Mouse (Mus musculus): ENCODE measurements at regions not wholly inside any gene's neighbourhood (a gene's known extent, or its start where the extent isn't known, plus 50 kb on each side); places are given as distances from the start of the nearest gene placed in this dataset.
"Not testable (repeated sequence)": the region's sequence is repeated elsewhere in the genome, so short reads cannot be mapped to it uniquely, and the experiment has no call there.

- no peak for DNase-seq
These were observed 152.3 kb upstream of the Zfp637 start for GRCm38 (mm10) chr6:117688664-117689178.

DNA sequence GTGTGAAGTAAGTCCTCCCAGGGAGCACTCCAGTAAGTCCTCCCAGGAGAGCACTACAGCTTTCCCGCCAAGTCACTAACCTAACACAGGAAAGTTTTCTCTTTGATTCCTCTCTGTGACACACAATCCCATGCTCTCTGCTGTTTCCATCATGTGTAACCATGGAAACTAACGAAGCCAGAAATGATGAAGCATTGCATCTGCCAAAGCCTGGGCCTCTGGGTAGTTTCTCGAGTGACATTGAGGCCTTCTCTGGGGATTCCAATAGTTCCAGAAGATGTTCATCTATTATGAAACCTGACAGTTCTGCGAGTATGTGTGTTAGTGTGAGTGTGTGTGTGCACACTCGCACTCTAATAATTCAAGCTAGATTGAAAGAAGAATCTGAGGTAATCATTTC, 140.7 kb upstream of the Zfp637 start:
- DNase-seq, result no peak

DNA sequence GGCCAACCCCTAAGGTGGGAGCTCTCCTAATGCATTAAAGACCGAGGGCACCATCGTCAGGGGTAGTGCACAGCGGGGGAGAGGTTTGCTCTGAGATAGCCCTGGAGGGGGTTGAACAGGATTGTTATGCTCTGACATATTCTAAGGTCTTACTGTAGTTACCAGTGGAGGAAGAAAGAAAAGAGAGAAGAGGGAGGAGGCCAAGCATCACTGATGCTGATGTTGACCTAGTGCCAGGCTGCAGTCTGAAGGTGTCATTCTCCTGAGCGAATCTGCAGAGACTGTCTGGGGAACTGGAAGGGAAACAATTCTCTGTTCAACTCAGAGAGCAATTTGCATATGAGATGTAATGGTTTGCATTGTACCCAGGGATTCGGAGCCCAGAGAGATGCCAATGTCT, 139.4 kb upstream of the Zfp637 start:
- no peak for DNase-seq

DNA sequence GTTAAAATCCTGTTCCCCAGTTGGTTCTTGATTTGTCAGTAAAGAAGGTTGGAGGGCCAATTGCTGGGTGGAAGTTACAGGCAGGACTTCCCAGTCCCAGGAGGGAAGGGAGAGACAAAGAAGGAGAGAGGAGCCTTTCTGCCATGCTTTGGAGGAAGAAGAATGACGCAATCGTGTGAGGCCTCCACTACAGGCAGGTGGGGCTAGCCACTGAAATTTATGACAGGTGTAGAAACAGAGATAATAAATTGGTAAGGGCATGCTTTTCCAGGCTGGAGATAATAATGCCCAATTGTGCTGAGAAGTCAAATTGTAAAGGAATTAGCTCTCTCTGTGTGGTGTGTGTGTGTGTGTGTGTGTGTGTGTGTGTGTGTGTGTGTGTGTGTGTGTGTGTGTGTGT, 135.0 kb upstream of the Zfp637 start:
- DNase-seq, result no peak

GRCm38 (mm10) chr6:117709212-117709611, 131.8 kb upstream of the Zfp637 start:
- DNase-seq, result no peak

DNA sequence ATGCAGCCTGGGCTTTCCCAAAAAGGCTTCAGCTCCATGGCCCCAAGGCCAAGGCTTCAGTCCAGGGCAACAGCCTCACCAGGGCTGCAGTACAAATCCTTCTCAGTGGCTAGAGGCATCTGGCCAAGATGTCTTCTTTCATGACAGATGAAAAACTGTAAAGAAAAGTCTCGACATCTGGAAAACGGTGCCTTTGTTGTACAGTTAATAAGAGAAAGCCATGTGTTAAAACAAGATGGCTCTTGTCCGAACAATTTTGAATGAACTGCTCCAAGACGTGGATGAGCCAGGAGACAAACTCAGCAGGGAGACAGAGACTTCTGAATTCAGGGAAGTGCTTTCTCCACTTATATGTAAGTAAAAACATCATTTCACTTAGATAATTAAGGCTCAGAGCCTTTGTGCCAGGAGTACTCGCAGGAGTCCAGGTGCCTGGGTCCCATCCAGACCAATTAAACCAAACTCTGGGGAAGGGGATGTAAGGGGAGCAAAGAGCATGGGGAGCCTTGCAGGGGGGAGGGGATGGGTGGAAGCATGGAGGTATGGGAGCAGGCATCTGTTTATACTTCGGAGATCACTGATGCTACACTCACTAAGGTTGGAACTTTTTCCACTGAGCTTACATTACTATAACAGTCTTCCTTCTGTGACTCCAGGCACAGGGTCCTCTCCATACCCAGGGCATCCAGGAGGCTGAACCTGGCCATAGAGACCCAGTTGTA, 125.8 kb upstream of the Zfp637 start:
- no peak for DNase-seq

DNA sequence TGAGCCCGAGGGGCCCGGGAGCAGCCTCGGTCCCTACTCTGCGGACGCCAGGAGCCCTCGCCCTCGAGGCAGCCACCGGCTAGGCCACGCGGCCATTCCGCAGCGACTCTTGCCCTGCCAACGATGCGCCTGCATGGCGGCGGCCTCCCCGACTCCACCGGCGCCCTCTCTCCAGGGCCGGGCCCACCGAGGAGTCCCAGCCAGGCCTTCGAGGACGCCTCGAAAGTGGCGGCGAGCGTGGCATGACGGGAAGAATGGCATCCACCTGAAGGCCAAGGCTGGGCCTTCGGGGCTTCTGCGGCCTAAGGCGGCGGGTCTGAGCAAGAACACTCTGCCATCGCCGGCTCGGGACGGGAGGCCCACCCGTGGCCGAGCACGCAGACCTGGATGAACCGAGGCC, 124.6 kb upstream of the Zfp637 start:
- DNase-seq, result not testable (repeated sequence)

- DNase-seq, result not testable (repeated sequence)
These were observed 88.6 kb upstream of the Zfp637 start for GRCm38 (mm10) chr6:117752338-117752737.

GRCm38 (mm10) chr6:117755682-117756081, 85.3 kb upstream of the Zfp637 start:
- DNase-seq, result not testable (repeated sequence)

DNA sequence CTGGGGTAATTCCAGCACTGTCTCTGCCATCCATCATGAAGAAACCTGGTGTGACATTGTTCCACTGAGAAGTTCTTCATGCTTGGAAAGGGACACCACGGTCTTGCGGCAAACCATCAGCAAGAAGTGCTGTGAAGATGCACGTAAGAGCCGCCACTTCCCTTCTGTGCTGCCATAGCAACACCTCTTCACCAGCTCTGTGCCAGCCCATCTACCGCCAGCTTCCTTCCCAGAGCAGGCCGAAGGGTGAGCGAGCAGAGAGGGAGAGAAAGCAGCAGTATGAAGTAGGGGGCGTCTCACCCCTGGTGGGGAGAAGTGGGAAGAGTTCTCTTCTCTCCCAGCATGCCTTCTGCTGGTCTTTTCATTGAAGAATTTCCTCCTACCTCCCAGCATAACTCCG, 84.8 kb upstream of the Zfp637 start:
- DNase-seq, result no peak

GRCm38 (mm10) chr6:117758516-117758915, 82.5 kb upstream of the Zfp637 start:
- DNase-seq, result not testable (repeated sequence)

- no peak for DNase-seq
These were observed 69.5 kb upstream of the Zfp637 start for GRCm38 (mm10) chr6:117771506-117771905.

GRCm38 (mm10) chr6:117772396-117772795, 68.6 kb upstream of the Zfp637 start:
- no peak for DNase-seq

GRCm38 (mm10) chr6:117775304-117776050, 65.5 kb upstream of the Zfp637 start:
- DNase-seq, result no peak

DNA sequence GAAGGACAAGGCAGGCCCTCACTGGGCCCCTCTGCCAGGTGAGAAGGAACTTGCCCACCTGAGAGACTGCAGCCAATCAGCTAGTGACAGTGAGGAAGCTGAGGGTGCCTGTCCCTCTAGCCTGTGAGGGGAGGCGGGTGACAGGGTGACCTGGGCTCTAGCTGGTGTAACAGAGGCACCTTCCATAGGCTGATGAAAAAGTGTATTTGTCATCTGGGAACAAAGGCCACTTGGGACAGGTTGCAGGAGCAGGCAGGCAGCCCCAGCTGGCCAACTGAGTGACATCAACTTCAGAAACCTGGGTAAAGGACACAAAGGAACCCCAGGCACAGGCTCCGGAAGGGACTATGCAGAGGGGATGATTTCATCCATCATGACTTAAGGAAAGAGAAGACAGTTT, 63.0 kb upstream of the Zfp637 start:
- DNase-seq, result no peak

DNA sequence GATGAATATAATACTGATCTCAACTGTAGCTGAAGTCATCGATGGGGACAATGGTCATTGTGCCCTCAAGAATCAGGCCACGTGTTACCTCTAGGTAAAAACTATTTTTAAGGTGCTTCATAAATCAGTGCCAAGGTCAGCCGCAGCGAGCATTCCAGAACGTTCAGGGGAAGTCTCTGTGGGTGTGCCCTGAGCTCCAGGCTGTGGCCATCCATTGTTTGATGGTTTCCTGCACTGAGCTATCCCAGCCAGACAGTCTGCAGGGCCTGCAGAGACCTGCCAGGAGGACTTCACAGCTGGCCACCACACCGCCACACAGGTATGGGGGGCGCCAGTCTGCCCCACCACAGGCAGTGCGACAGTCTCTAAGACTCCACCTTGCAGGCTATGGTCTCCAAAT, 62.5 kb upstream of the Zfp637 start:
- no peak for DNase-seq

DNA sequence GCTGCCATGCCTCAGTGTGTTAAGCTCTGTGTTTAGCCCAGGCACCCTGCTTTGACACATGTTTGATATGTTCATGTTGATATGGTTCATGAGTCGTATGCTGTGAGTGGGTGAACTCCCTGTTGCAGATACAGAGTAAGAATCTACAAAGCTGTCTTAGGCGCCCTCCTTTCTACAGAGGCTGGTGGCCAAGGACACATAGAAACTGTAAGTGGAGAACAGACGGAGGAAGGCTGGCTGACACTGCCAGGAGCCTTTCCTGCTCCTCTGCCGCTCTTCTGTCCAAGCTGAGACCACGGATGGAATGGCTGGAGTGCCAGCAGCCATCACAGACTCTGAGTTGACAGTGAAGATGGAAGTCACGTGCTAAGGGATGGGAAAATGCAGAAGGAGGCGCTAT, 62.0 kb upstream of the Zfp637 start:
- no peak for DNase-seq

- DNase-seq, result no peak
These were observed 52.1 kb upstream of the Zfp637 start for GRCm38 (mm10) chr6:117788580-117789540.

- no peak for DNase-seq
These were observed 50.4 kb upstream of the Zfp637 start for GRCm38 (mm10) chr6:117790581-117790980.
